Mouse (Mus musculus): ENCODE measurements around the gene Frmd4a. TPM values are rescaled to one million over a fixed set of nuclear protein-coding genes. Genes with fewer than 3 reads are reported as not detected.

Frmd4a gene
- polyA plus RNA-seq, 1 experiment from 2014 or later: 28.8 TPM

DNA sequence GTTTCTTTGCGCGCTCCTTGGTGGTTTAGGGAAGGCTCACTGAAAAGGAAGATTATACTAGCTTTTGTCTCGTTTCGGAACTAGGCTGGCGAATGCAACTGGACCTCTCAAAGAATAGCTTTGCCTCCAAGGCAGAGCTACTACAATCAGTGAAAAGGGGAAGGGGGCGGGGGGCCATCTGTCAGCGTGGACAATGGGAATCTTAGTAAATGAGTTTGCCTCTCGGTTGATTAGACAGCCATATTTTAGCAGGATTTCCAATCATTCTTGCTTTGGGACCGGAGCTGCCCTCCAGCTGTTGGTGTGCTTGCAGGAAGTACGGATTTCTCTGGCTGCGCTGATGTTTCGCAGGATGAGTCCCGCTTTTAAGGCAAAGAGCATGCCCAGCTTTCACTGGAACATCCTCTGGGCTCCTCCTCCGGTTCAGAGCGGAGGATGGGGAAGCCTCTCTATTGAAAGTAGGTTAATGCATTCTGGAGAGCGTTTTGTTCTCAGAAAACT lies 135.7 kb downstream of the Frmd4a start:
- peak overlapping the region; percentile 71 for H3K4me2 ChIP-seq
- H3K4me1 ChIP-seq (ENCODE audit: control insufficient read depth, insufficient read depth, low read length): 0 out of 2 replicates have a peak, but pooled peaks cover 3% of the 10 kb centered on the region
- ATAC-seq (replicated peaks; ENCODE audit: insufficient number of reproducible peaks, low FRiP score, low TSS enrichment): no peak
- H3K27me3 ChIP-seq (ENCODE audit: control insufficient read depth, insufficient read depth, low read length): peaks cover 3% of the 10 kb centered on the region; the same call in 1 of the 2 replicates
- no peaks in the 10 kb centered on the region for H3K36me3 ChIP-seq (ENCODE audit: control insufficient read depth, insufficient read depth, low read length)
- WGBS (ENCODE audit: insufficient replicate concordance): 9% methylated on average over 16 of the region's 16 CpGs
- H3K27ac ChIP-seq (ENCODE audit: low read depth, low read length): no peak overlapping the region
- H3K4me3 ChIP-seq (ENCODE audit: low read depth, low read length): peak overlapping the region; percentile 45
- H3K9me3 ChIP-seq (replicated peaks; ENCODE audit: control insufficient read depth, low read length): no peaks in the 10 kb centered on the region
- peak overlapping the region; percentile 54; the same call in 1 of the 2 replicates for H3K9ac ChIP-seq (ENCODE audit: low read depth, low read length)

DNA sequence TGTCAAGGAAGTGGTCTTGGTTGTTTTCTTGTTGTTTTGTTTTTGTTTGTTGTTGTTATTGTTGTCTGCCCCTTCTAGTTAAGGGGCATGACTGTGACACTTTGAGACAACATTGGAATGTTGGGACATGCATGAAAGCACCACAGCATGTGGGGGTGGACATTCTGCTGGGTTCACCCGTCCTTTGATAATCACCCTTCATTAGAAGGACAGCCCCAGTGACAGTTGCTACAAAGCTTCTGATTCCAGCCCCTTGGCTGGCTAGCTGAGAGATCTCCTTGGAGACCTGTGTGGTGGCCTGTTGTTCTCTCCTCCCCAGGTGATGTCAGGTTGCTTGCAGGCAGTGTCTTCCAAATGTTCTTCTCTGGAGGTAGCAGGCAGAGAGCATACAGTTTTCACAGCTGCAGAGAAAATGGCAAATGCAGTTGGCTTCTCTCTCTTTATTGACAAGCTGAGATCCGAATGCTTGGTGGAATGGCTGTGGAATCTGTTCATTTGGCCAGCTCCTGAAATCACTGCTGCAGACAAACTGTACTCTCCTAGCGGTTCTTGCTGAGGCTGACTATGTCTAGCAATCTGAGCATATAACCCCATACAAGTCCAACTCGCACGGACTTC lies 136.6 kb downstream of the Frmd4a start:
- Histone ChIP-seq H3K4me1 (ENCODE audit: control insufficient read depth, insufficient read depth, low read length) (0 out of 2 replicates have a peak, but pooled peaks cover 3% of the 10 kb centered on the region), H3K9me3 (replicated peaks; ENCODE audit: control insufficient read depth, low read length) (no peaks in the 10 kb centered on the region), H3K9ac (ENCODE audit: low read depth, low read length) (no peak overlapping the region), H3K36me3 (ENCODE audit: control insufficient read depth, insufficient read depth, low read length) (no peaks in the 10 kb centered on the region), H3K27ac (ENCODE audit: low read depth, low read length) (no peak overlapping the region), H3K4me3 (ENCODE audit: low read depth, low read length) (no peak overlapping the region), H3K4me2 (no peak overlapping the region; the same call in 1 of the 2 replicates), H3K27me3 (ENCODE audit: control insufficient read depth, insufficient read depth, low read length) (peaks cover 3% of the 10 kb centered on the region; the same call in 1 of the 2 replicates)
- ATAC-seq (replicated peaks; ENCODE audit: insufficient number of reproducible peaks, low FRiP score, low TSS enrichment): no peak
- WGBS (ENCODE audit: insufficient replicate concordance): 72% methylated on average over 5 of the region's 5 CpGs

DNA sequence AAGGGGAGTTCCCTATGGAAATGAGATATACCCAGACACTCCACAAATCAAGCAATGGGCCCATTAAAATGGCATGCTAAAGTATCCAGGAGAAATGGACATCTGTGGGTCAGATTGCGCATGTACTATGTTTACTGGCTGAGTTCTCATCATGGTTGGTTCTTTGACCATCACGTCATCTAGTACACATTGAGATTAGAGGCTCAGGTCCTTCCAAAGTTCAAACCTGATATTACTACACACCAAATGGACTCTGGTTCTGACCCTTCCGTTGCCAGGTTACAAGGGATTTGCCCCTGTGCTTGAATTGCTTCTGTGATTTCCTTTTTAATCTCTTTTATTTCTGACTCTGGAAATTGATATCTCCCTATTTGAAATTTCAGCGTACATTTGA lies 137.1 kb downstream of the Frmd4a start:
- H3K9ac ChIP-seq (ENCODE audit: low read depth, low read length): no peak overlapping the region
- no peak overlapping the region for H3K4me2 ChIP-seq
- WGBS (ENCODE audit: insufficient replicate concordance): 84% methylated on average over 4 of the region's 4 CpGs
- H3K36me3 ChIP-seq (ENCODE audit: control insufficient read depth, insufficient read depth, low read length): no peaks in the 10 kb centered on the region
- no peak overlapping the region for H3K4me3 ChIP-seq (ENCODE audit: low read depth, low read length)
- 0 out of 2 replicates have a peak, but pooled peaks cover 3% of the 10 kb centered on the region for H3K4me1 ChIP-seq (ENCODE audit: control insufficient read depth, insufficient read depth, low read length)
- H3K27me3 ChIP-seq (ENCODE audit: control insufficient read depth, insufficient read depth, low read length): peaks cover 3% of the 10 kb centered on the region; the same call in 1 of the 2 replicates
- H3K27ac ChIP-seq (ENCODE audit: low read depth, low read length): no peak overlapping the region
- ATAC-seq (replicated peaks; ENCODE audit: insufficient number of reproducible peaks, low FRiP score, low TSS enrichment): no peak
- no peaks in the 10 kb centered on the region for H3K9me3 ChIP-seq (replicated peaks; ENCODE audit: control insufficient read depth, low read length)

DNA sequence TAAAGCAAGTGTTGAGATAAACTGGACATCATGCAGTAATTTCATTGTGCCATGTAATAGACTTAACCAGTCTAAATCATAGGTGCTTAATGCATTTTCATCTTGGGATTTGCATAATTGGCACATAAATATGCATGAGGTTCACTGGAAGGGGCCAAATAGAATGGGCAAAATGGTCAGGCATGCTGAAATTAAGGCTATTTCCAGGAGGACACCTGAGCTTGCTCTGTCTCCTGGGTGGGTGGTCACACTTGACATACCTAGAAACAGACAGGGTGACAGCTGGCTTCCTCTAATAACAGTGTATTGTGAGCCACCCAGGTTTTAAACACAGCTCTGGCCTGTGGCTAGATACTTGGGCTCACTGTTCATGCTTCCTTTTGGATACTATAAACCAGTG lies 137.9 kb downstream of the Frmd4a start:
- Histone ChIP-seq H3K27ac (ENCODE audit: low read depth, low read length) (no peak overlapping the region), H3K27me3 (ENCODE audit: control insufficient read depth, insufficient read depth, low read length) (peaks cover 3% of the 10 kb centered on the region; the same call in 1 of the 2 replicates), H3K36me3 (ENCODE audit: control insufficient read depth, insufficient read depth, low read length) (no peaks in the 10 kb centered on the region), H3K4me1 (ENCODE audit: control insufficient read depth, insufficient read depth, low read length) (0 out of 2 replicates have a peak, but pooled peaks cover 6% of the 10 kb centered on the region), H3K4me3 (ENCODE audit: low read depth, low read length) (no peak overlapping the region), H3K9me3 (replicated peaks; ENCODE audit: control insufficient read depth, low read length) (no peaks in the 10 kb centered on the region), H3K9ac (ENCODE audit: low read depth, low read length) (no peak overlapping the region), H3K4me2 (no peak overlapping the region)
- ATAC-seq (replicated peaks; ENCODE audit: insufficient number of reproducible peaks, low FRiP score, low TSS enrichment): no peak

DNA sequence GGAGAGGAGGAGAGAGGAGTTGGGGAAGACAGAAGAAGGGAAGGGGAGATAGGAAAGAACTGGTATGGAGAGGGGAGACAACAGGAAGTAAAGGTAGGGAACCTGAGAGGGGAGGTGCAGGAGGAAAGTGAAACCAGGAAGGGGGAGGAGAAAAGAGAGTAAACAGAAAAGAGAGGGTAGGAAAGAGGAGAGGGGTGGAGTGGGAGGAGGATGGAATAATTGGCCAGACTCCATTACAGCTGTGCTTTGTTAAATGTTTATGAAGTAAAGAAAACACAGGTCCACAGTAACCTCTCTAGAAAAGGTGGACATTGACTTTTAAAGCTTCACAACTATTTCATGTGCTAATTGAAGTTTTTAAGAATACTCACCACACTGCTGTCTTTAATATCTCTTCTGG lies 139.0 kb downstream of the Frmd4a start:
- ATAC-seq (replicated peaks; ENCODE audit: insufficient number of reproducible peaks, low FRiP score, low TSS enrichment): no peak

DNA sequence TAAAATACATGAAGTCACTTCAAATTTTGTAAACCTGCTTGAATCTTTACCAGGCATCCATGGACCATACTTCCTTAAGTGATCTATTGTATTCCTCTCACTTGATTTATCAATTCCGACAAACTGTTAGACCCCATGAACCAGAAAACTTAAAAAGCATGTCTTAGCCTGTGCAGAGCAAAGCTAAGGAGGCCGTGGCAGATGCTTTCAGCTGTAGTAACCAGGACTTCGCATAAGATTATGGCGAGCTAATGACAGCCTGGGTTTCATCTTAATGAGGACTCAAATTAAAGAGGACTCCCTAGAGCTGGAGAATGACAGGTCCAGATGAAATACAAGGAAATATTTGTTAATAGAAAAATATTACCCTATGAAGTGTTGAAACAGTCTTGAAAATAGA lies 139.9 kb downstream of the Frmd4a start:
- 0 out of 2 replicates have a peak, but pooled peaks cover 6% of the 10 kb centered on the region for H3K4me1 ChIP-seq (ENCODE audit: control insufficient read depth, insufficient read depth, low read length)
- no peak overlapping the region for H3K4me2 ChIP-seq
- no peak for ATAC-seq (replicated peaks; ENCODE audit: insufficient number of reproducible peaks, low FRiP score, low TSS enrichment)
- H3K27me3 ChIP-seq (ENCODE audit: control insufficient read depth, insufficient read depth, low read length): peaks cover 3% of the 10 kb centered on the region; the same call in 1 of the 2 replicates
- H3K27ac ChIP-seq (ENCODE audit: low read depth, low read length): no peak overlapping the region
- H3K9me3 ChIP-seq (replicated peaks; ENCODE audit: control insufficient read depth, low read length): no peaks in the 10 kb centered on the region
- 79% methylated on average over 4 of the region's 4 CpGs for WGBS (ENCODE audit: insufficient replicate concordance)
- no peaks in the 10 kb centered on the region for H3K36me3 ChIP-seq (ENCODE audit: control insufficient read depth, insufficient read depth, low read length)
- no peak overlapping the region for H3K4me3 ChIP-seq (ENCODE audit: low read depth, low read length)
- H3K9ac ChIP-seq (ENCODE audit: low read depth, low read length): no peak overlapping the region

More for the DNA sequence above, 139.0 kb downstream of the Frmd4a start:
- Histone ChIP-seq H3K4me1 (ENCODE audit: control insufficient read depth, insufficient read depth, low read length) (0 out of 2 replicates have a peak, but pooled peaks cover 6% of the 10 kb centered on the region), H3K27me3 (ENCODE audit: control insufficient read depth, insufficient read depth, low read length) (peaks cover 3% of the 10 kb centered on the region; the same call in 1 of the 2 replicates), H3K27ac (ENCODE audit: low read depth, low read length) (no peak overlapping the region), H3K9me3 (replicated peaks; ENCODE audit: control insufficient read depth, low read length) (no peaks in the 10 kb centered on the region), H3K9ac (ENCODE audit: low read depth, low read length) (no peak overlapping the region), H3K4me3 (ENCODE audit: low read depth, low read length) (no peak overlapping the region), H3K4me2 (no peak overlapping the region), H3K36me3 (ENCODE audit: control insufficient read depth, insufficient read depth, low read length) (no peaks in the 10 kb centered on the region)

DNA sequence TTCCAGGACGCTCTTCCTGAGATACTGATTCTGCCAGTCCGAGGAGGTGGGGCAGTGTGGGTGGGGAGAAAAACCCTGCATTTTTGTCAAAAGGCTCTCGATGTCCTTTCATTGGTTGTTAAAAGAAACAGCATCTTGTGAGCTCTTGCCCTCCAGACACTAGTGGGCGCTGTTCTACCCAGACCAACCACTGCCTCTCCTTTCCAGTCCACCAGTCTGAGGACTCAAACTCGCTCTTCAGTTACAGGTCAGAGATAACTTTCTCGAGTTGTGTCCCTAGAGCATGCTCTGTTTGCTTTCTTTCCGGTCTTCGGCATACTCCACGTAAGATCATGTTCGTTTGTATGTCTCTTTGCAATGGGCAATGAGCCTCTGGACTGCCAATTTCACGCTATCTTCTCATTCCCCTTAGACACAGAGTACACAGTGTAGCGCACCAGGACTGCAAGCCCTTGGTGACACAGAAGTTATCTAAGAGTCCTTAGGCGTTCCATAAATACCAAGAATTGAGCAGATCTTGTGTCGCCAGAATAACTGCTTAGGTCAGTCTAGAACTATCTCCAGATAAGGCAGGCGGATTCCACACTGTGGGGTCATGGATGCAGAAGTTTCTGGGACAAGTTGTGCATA lies 142.2 kb downstream of the Frmd4a start:
- Histone ChIP-seq H3K4me3 (ENCODE audit: low read depth, low read length) (no peak overlapping the region), H3K27ac (ENCODE audit: low read depth, low read length) (no peak overlapping the region), H3K4me2 (no peak overlapping the region), H3K27me3 (ENCODE audit: control insufficient read depth, insufficient read depth, low read length) (no peaks in the 10 kb centered on the region), H3K4me1 (ENCODE audit: control insufficient read depth, insufficient read depth, low read length) (0 out of 2 replicates have a peak, but pooled peaks cover 3% of the 10 kb centered on the region), H3K9me3 (replicated peaks; ENCODE audit: control insufficient read depth, low read length) (no peaks in the 10 kb centered on the region), H3K36me3 (ENCODE audit: control insufficient read depth, insufficient read depth, low read length) (no peaks in the 10 kb centered on the region), H3K9ac (ENCODE audit: low read depth, low read length) (no peak overlapping the region)
- WGBS (ENCODE audit: insufficient replicate concordance): 58% methylated on average over 15 of the region's 15 CpGs
- no peak for ATAC-seq (replicated peaks; ENCODE audit: insufficient number of reproducible peaks, low FRiP score, low TSS enrichment)

DNA sequence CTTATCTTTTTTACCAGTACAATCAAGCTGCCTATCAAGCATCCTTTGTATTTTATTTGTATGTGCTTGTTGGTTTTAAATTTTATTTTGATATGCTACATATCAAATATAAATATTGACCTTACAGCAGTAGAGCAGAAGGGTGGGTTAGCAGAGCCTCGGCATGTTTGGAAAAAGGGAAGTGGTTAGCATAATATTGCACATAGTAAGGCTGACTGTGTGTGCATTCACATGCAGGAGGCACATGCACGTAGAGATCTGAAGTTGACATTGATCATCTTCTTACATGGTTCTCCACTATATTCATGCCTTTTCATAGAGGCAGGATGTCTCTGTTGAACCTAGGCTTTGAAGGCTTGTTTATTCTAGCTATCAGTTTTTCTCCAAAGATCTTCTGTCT lies 148.7 kb downstream of the Frmd4a start:
- H3K36me3 ChIP-seq (ENCODE audit: control insufficient read depth, insufficient read depth, low read length): no peaks in the 10 kb centered on the region
- H3K4me1 ChIP-seq (ENCODE audit: control insufficient read depth, insufficient read depth, low read length): no peaks in the 10 kb centered on the region
- no peak overlapping the region for H3K4me2 ChIP-seq
- no peak for ATAC-seq (replicated peaks; ENCODE audit: insufficient number of reproducible peaks, low FRiP score, low TSS enrichment)
- 72% methylated on average over 2 of the region's 2 CpGs for WGBS (ENCODE audit: insufficient replicate concordance)
- H3K27ac ChIP-seq (ENCODE audit: low read depth, low read length): no peak overlapping the region
- H3K4me3 ChIP-seq (ENCODE audit: low read depth, low read length): no peak overlapping the region
- no peak overlapping the region for H3K9ac ChIP-seq (ENCODE audit: low read depth, low read length)
- no peaks in the 10 kb centered on the region for H3K9me3 ChIP-seq (replicated peaks; ENCODE audit: control insufficient read depth, low read length)
- no peaks in the 10 kb centered on the region for H3K27me3 ChIP-seq (ENCODE audit: control insufficient read depth, insufficient read depth, low read length)
